Mouse (Mus musculus) CD4-positive, CD25-positive, alpha-beta regulatory T cell, adult 4 months (primary cell): ENCODE measurements at regions not wholly inside any gene's neighbourhood (a gene's known extent, or its start where the extent isn't known, plus 50 kb on each side); places are given as distances from the start of the nearest gene placed in this dataset.

Source experiments
- ATAC-seq: one replicate; pipeline ENCODE4 v1.8.0; 2017

DNA sequence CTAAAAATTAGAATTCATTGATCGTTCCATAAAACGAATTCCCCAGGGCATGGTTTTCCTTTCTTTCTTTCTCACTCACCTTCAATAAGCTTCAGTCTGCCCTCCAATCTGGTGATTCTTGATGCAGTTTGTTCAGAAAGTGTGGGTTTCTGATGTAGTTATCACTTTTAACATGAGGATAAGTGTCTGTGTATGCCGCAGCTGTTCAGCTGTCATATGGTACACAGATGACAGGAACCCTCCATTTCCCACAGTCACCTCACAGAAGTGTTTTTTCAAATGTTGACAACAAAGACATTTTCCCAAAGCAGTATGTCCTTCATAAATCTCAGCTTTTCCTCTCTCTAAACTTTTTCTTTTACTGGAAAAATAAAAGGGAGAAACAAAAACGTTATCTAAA, 2177.0 kb downstream of the 9330182O14Rik start:
- ATAC-seq, result no peak

DNA sequence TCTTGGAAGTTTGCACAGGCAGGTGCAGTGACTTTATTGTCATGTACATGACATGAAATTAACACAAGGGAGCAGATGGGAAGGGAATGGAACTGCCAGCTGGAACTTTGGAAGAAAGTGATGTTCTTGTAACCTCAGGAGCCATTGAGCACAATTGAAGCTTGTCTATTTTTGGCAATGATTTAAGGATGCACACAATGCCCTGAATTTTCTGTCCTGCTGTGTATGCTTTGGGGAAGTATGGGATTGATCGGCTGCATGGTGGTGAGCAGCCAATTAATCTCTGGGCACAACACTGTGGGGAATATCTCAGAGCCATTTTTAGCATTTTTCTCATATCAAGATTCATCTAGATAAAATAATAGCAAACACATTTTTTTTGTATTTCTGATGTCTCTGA, 2186.2 kb downstream of the 9330182O14Rik start:
- ATAC-seq, result no peak

DNA sequence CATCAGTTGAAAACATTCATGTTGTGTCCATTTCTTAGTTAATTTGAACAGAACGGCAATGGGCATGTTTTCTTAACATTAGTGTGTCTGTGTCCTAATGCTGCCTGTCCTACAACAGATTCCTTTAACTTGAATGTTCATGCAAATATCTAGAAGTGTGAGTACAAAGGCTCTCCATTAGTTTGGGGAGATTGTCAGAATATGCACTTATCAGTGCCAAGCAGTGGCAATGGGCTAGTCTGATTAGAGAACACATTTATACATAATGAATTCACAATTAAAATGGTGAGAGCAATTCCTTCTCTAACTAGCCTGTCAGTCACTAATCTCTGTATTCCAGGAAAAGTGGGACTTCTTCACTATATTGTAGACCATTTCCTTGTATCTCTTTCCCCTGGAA, 2188.8 kb downstream of the 9330182O14Rik start:
- no peak for ATAC-seq

DNA sequence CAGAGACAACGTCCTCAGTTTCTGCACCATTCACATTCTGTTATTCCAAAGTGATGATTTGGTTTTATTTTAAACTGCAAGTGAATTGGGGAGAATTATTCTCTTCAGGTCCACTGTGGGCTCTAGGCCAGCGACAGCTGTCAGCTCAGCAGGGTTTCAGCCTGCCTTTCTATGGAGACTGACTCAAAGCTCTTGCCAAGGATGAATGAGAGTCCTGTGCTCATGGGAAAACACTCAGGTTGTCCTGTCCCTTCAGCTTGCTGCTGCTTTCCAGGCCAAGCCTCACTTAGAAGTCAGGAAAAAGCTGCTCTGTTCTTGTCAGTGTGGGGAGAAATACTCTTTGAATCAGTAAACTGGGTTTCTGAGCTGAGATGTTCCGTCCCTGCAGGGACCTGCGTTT, 2191.1 kb downstream of the 9330182O14Rik start:
- no peak for ATAC-seq

DNA sequence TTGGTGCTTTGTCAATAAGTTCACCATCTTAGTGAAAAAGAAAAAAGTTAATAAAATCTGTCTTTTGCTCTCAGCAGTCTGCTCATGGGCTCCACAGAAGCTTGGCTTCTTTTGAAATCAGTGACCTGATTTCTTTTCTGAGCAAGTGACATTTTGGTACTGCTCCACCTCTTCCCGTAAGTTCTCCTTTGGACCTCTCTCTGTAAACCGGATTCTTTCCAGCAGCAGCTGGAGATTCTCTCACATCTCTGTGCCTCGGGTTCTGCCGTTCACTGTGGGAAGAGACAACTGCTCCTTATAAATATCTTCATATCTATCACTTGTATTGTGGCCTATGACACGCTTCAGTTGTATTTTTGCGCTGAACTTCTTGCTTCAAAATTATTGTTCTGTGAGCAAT, 2194.4 kb downstream of the 9330182O14Rik start:
- no peak for ATAC-seq

DNA sequence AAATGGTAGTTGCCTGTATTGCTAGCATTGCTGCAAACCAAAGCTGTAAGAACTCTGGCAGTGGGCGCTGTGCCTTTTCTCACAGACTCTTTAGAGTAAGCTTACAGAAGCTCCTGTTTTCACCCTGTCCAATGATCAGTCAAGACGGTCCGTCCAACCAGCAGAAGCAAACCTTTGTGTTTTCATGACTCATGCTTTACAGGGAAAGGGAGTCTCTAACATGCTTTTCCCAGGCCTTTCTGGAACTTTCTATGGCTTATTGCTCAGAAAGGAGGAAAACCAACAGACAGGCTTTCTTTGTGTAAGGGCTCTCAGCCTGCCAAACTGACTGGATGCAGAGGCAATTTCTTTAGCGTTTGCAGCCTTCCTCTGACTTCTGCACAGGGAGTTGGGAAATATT, 2195.6 kb downstream of the 9330182O14Rik start:
- no peak for ATAC-seq

DNA sequence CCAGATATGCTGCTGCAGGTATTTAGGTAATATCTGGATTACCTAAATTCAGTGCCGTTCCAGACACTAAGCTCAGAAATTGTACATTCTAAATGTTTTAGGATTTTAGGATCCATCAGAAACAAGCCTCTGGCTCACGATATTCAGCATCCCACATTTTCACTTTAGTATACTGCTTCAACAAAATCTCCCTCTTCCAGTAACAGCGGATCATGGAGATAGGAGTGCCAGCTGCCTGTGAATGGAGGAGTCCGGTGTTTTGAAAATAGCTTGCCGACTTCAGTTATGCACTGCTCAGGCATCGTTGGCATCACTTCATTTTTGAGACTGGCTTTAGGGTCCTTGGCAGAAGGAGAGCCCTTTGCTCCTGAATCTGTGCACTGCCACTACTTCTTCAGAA, 2199.5 kb downstream of the 9330182O14Rik start:
- no peak for ATAC-seq

DNA sequence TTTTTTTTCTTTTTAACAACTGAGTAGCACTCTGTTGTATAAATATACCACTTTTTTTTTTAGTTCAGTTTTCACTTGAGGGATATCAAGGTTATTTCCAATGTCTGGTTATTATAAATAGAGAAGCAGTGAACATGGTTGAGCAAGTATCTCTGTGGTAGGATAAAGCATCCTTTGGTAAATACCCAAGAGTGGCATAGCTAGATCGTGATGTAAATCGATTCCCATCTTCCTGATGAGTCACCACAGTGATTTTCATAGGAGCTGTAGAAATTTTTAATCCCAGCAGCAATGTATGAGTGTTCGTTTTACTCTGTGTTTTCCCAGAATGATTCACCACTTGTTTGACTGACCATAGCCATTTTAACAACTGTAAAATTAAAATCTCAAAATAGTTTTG, 2212.0 kb downstream of the 9330182O14Rik start:
- no peak for ATAC-seq

DNA sequence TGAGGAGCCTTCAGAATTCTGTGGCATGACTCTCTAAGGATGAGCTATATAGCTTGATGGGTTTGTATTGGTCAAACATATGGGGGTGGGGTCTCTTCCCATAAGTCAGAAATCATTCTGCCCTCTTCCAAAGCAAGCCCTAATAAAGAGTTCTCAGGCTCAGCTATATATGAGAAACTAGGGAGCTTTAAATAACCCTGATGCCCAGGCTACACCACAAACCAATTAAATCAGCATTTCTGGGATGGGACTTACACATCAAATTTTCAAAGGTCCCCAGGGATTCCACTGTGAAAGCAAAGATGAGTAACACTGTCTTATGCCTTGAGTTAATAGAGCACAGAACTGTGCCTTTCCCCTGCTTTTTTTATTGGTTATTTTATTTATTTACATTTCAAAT, 2227.7 kb downstream of the 9330182O14Rik start:
- ATAC-seq, result no peak

DNA sequence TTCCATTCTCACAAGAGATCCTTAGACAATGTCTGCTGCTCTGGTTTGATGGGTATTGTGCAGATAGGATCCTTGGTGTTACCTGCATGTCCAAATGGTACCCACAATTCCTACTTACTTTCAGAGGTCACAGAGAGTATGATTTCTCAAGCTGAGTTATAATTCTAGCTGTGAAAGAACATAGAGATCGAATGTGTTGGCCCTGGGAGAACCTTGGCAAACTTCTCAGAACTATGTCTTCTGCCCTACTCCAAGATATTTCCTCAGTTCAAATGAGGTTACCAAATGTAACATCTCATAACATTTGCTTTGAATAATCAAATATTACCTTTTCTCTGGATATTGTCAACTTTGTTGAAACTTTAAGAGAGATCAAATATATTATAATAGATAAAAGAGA, 2230.8 kb downstream of the 9330182O14Rik start:
- ATAC-seq, result no peak

DNA sequence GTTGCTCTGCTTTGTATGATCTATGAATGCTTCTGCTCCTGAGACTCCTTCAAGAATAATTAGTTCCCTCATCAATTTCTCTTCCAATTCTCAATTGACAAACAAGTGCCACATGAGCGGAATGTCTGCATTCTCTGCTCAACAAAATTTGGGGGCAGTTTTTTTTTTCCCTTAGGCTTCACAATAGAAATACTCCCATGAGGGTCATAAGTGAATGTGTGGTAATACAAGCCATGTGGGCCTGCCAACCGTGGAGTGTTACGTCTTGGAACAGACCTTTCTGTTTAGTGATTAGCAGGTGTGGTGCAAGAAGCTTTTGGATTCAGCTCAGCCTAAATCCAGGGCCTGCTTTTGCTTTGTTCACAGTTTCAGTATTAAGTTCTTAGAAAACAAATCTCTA, 2232.6 kb downstream of the 9330182O14Rik start:
- ATAC-seq, result no peak

DNA sequence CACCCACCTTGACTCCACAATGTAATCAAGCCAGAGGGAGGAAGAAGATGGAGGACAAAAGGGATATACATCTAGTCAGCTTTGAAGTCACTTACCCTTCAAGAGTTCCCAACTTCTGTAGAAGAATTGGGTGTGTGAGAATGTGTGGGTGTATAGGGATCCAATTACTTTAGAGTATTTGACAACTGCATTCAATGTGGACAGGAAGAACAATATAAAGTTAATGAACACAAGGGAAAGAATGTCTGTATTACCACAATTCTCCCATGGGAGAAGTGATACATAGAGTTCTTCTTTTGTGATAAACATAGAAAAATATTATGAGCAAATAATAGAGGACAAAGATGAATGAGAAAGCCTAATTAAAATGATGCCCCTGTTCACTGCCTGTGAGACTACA, 2235.4 kb downstream of the 9330182O14Rik start:
- no peak for ATAC-seq

DNA sequence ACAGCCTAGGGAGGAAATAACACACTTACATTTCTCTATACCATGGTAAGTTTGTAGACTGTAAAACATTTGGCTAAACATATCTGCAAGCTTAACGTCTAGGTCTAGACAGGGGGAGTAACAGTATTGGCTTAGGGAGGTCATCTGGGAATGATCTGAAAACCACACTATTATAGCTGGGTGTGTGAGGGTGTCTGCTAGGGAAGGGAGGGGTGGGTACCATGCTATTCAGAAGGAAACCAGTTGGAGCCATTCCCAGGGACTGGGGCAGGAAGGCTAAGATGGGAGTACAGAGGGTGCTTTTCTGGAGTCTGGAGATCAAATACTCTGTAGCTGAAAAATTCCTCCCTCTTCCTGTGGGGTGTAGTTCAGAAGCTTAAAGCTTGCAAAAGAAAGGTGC, 2235.9 kb downstream of the 9330182O14Rik start:
- no peak for ATAC-seq

DNA sequence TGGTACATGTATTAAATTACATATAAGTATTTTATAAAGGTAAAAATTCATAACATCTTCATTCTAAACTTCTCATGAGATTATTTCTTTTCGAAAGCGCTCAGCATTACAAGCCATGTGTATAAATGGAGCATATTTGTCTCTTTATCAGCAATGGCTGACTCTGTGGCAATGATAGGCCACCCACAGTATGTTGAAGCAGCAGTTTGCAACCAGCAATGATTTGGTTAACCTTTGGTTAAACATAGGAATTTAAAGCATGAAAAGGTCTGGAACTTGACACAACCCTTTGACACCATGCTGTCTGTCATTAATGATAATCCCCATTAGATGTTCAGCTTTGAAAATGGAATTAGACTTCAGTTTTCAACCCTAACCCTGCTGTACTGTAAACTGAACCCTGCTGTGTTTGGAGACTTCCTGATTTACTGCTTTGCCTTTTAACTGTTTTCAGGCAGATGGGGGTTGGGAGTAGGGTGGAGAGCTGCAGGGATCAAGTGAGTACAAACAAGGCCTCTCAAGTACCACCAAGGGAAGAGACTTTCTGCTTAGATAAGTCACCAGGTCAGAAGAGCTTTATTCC, 2238.6 kb downstream of the 9330182O14Rik start:
- no peak for ATAC-seq
